Mouse (Mus musculus): ENCODE data around the gene Sri.

Gene Sri

DNA sequence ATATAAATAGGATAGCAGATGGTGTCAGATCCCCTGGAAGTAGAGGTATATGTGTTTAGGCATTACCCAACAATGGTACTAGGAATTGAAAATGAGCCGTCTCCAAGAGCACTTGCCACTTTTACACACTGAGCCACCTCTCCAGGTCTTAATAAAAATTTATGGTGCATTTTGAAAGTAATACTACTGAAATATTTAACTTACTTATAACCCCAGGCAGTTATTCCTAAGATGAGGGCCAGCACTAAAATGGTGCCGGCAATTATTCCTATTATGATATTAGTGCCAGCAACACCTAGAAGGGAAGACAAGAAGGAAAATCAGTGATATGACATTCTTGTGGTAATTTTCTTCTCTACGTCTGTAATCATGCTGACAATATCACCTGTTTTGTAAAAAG lies 65.8 kb downstream of the Sri start:
- no peak for DNase-seq (ENCODE audit: low spot score in 2 of 2)

DNA sequence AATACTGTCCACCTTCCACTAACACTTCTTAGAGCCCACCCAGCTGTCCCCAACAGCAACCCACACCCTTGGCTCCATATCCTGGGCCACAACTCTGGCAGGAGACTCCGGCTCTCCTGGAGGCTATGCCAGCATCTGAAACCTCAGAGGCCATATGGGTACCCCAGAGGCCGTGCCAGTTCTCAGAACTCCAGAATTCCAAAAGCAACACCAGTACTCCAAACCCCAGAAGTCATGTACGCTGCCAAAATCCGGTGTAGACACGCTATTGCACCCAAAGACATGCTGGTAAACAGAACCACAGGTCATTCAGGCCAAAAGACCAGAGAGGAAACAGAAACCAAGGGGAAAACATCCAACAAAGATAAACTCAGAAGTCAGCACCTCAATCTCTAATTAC lies 66.4 kb downstream of the Sri start:
- no peak for DNase-seq (ENCODE audit: low spot score in 2 of 2)

DNA sequence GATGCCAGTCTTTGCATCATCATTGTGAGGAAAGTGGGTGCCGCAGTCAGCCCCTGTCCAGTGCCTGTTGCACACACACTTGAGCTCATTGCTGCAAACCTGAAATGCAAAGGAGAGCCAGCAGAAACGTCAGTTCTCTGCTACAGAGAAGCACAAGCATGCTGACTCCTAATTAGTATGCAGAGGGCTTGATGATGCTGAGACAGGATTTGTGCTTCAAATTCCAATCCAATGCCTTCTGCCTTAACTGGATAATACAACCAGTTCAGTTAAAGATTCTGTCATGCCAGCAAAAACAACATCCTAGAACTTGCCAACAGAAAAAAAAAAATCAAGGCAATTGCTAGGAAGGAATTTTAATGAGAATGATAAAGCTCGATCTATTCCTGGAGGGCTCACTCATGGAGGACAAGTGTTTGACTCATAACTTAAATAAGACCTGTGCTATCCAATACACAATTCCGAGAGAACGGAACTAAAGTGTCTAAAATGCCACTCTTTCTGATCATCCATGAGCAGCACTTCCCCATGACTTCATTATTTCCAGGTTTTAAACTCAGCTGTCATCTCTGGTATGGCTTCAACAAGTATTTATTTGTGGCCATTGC lies 70.8 kb downstream of the Sri start:
- DNase-seq (ENCODE audit: low spot score in 2 of 2), result no peak

Data from spleen, postnatal 4 days (tissue).